Mouse (Mus musculus) neural tube, embryonic 14.5 days (tissue): ENCODE measurements around the gene Misp. TPM values are rescaled to one million over a fixed set of nuclear protein-coding genes. Genes with fewer than 3 reads are reported as not detected.

ENCODE experiments used
- ATAC-seq: fragments of 200-750 bp; cut with Nextera tagmentation; 2 replicates; pipeline ENCODE4 v1.8.0; 2017; ENCODE audit warnings: low read depth, mild to moderate bottlenecking, moderate TSS enrichment, moderate library complexity
- H3K27ac ChIP-seq: fragments of 300-500 bp; sonication (generic); 2 replicates; pipeline ENCODE4 v1.5.1; 2014; ENCODE audit warnings: low read depth, mild to moderate bottlenecking, control low read depth, low read length, moderate library complexity, mixed read lengths
- H3K27me3 ChIP-seq: fragments of 300-500 bp; sonication (generic); 2 replicates; pipeline ENCODE4 v1.6.1; 2014; ENCODE audit warnings: low read length; ENCODE audit not compliant: control insufficient read depth, insufficient read depth
- H3K36me3 ChIP-seq: fragments of 300-500 bp; sonication (generic); 2 replicates; pipeline ENCODE4 v1.6.1; 2014; ENCODE audit warnings: low read length, mixed read lengths; ENCODE audit not compliant: control insufficient read depth, insufficient read depth
- H3K4me1 ChIP-seq: fragments of 300-500 bp; sonication (generic); 2 replicates; pipeline ENCODE4 v1.6.1; 2014; ENCODE audit warnings: low read length; ENCODE audit not compliant: control insufficient read depth, insufficient read depth
- H3K4me2 ChIP-seq: fragments of 300-500 bp; sonication (generic); 2 replicates; pipeline ENCODE4 v1.6.1; 2014; ENCODE audit warnings: mild to moderate bottlenecking, low read depth, low read length, control low read depth
- H3K4me3 ChIP-seq: fragments of 300-500 bp; sonication (generic); 2 replicates; pipeline ENCODE4 v1.5.1; 2014; ENCODE audit warnings: low read depth, low read length, control low read depth, mixed read lengths
- H3K9ac ChIP-seq: fragments of 300-500 bp; sonication (generic); replicated peaks from 2 replicates; pipeline ENCODE4 v1.6.1; 2014; ENCODE audit warnings: low read depth, mild to moderate bottlenecking, control low read depth, low read length, mixed read lengths
- H3K9me3 ChIP-seq: fragments of 300-500 bp; sonication (generic); 2 replicates; pipeline ENCODE4 v1.6.1; 2016; ENCODE audit warnings: low read length; ENCODE audit not compliant: control insufficient read depth
- WGBS: fragments of 180-500 bp; shearing (Covaris S2); extraction: QIAGEN DNeasy Blood & Tissue Kit; methylation state at CpG from one replicate; pipeline ENCODE4 v1.1.7; 2014; 5-methylcytosine and 5-hydroxymethylcytosine counted together
- polyA plus RNA-seq: library from polyadenylated mRNA; unstranded; fragments of >200 nt; fragmentation: Nextera tagmentation; extraction: Ambion mirVana; gene quantifications from 2 replicates; pipeline ENCODE4 v1.2.1, GENCODE M21; 2014

Gene Misp
- polyA plus RNA-seq, 1 experiment from 2014 or later = 0.36 TPM

- no peak overlapping the region for H3K9ac ChIP-seq
- no peak overlapping the region for H3K27ac ChIP-seq
- H3K9me3 ChIP-seq = no peaks in the 10 kb centered on the region
- ATAC-seq = peak; percentile 50
- 0% methylated on average over 13 of the region's 13 CpGs for WGBS
- H3K4me1 ChIP-seq = peaks cover 3% of the 10 kb centered on the region; the same call in 1 of the 2 replicates
- peaks cover 8% of the 10 kb centered on the region for H3K27me3 ChIP-seq
- no peaks in the 10 kb centered on the region for H3K36me3 ChIP-seq
- peak overlapping the region; percentile 35 for H3K4me3 ChIP-seq
- H3K4me2 ChIP-seq = peak overlapping the region; percentile 64
Observed at GRCm38 (mm10) chr10:79780664-79781015, 40.1 kb upstream of the Misp start.

- Histone ChIP-seq H3K4me3 (no peak overlapping the region), H3K4me2 (peak overlapping the region; percentile 64), H3K27me3 (peaks cover 8% of the 10 kb centered on the region), H3K9ac (no peak overlapping the region), H3K27ac (no peak overlapping the region), H3K4me1 (peaks cover 3% of the 10 kb centered on the region; the same call in 1 of the 2 replicates), H3K9me3 (no peaks in the 10 kb centered on the region), H3K36me3 (no peaks in the 10 kb centered on the region)
- 28% methylated on average over 21 of the region's 21 CpGs for WGBS
- peak; percentile 3; the same call in 1 of the 2 replicates for ATAC-seq
Observed at GRCm38 (mm10) chr10:79781139-79781538, 39.6 kb upstream of the Misp start.

DNA sequence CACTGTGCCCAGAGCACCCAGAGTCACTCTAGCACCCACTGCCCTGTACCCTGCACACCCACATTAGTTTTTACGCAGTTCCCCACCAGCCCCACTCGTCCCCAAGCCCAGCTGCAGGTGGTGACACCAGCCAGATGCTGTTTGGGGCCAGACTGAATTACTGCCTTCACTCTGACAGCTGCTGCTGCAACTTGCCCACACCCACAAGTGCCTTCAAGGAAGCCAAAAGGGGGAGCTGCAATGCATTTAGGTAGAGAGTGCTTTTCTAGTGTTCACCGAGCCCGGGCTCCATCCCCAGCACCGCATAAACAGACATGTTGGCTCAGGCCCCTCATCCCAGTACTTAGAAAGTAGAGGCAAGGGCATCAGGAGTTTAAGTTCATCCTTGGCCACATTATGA lies 38.8 kb upstream of the Misp start:
- peaks cover 3% of the 10 kb centered on the region; the same call in 1 of the 2 replicates for H3K4me1 ChIP-seq
- H3K27ac ChIP-seq = no peak overlapping the region
- no peak for ATAC-seq
- no peaks in the 10 kb centered on the region for H3K36me3 ChIP-seq
- H3K9ac ChIP-seq = no peak overlapping the region
- peaks cover 6% of the 10 kb centered on the region for H3K27me3 ChIP-seq
- no peaks in the 10 kb centered on the region for H3K9me3 ChIP-seq
- no peak overlapping the region for H3K4me2 ChIP-seq
- WGBS = 53% methylated on average over 5 of the region's 5 CpGs
- H3K4me3 ChIP-seq = no peak overlapping the region

- no peaks in the 10 kb centered on the region for H3K36me3 ChIP-seq
- H3K9me3 ChIP-seq = no peaks in the 10 kb centered on the region
- H3K4me1 ChIP-seq = no peaks in the 10 kb centered on the region
- no peak overlapping the region for H3K4me3 ChIP-seq
- H3K4me2 ChIP-seq = no peak overlapping the region
- no peak overlapping the region for H3K9ac ChIP-seq
- no peak for ATAC-seq
- H3K27ac ChIP-seq = no peak overlapping the region
- H3K27me3 ChIP-seq = peaks cover 2% of the 10 kb centered on the region; the same call in 1 of the 2 replicates
- WGBS = 68% methylated on average over 7 of the region's 7 CpGs
Observed at GRCm38 (mm10) chr10:79783050-79783449, 37.7 kb upstream of the Misp start.

DNA sequence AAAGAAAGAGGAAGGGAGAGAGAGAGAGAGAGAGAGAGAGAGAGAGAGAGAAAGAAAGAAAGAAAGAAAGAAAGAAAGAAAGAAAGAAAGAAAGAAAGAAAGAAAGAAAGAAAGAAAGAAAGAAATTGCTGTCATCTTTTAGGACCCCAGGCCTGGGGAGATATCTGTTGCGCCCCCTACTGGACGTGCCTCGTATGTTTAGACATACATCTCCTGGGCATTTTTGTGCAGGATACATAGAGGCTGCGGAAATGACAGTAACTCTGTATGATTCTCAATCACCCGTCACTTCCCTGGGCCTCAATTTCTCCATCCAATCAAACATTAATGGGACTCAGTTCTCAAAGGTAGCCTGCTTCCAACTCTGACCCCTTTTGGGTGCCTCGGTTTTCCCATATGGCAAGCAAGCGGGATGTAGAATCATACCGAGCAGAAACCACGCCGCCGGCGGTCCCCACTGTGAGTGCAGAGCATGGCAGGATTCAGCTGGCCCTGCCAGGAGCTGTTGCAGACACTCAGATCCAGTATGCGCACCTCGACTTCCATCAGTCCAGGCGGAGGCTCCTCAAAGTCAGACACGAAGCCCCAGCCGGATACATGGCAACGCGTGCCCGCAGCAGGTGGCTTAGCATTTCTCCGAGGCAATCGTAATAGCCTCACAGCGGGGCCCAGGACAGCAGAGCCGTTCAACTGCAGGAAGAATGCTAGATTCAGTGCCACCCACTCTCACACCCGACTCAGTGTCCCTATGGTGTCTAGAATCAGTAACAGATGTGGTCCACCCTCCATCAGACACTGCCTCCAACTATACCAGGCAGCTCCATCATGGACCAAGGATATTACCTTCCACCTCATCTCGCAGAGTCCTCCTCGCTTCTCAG lies 36.6 kb upstream of the Misp start:
- WGBS = 30% methylated on average over 27 of the region's 27 CpGs
- H3K4me1 ChIP-seq = no peaks in the 10 kb centered on the region
- H3K9ac ChIP-seq = no peak overlapping the region
- peaks cover 2% of the 10 kb centered on the region; the same call in 1 of the 2 replicates for H3K27me3 ChIP-seq
- H3K4me3 ChIP-seq = no peak overlapping the region
- no peaks in the 10 kb centered on the region for H3K9me3 ChIP-seq
- H3K36me3 ChIP-seq = no peaks in the 10 kb centered on the region
- no peak for ATAC-seq
- H3K27ac ChIP-seq = no peak overlapping the region
- H3K4me2 ChIP-seq = no peak overlapping the region

- ATAC-seq = 0 out of 2 replicates have a peak, but pooled peaks have one; percentile 12
- 35% methylated on average over 7 of the region's 7 CpGs for WGBS
- Histone ChIP-seq H3K4me3 (no peak overlapping the region), H3K27ac (no peak overlapping the region), H3K36me3 (no peaks in the 10 kb centered on the region), H3K9me3 (no peaks in the 10 kb centered on the region), H3K4me2 (no peak overlapping the region), H3K9ac (no peak overlapping the region), H3K4me1 (no peaks in the 10 kb centered on the region), H3K27me3 (no peaks in the 10 kb centered on the region; the same call in 1 of the 2 replicates)
Observed at GRCm38 (mm10) chr10:79788386-79789158, 32.2 kb upstream of the Misp start.

GRCm38 (mm10) chr10:79789581-79789980 lies 31.2 kb upstream of the Misp start:
- Histone ChIP-seq H3K4me3 (no peak overlapping the region), H3K27me3 (no peaks in the 10 kb centered on the region; the same call in 1 of the 2 replicates), H3K36me3 (no peaks in the 10 kb centered on the region), H3K9me3 (no peaks in the 10 kb centered on the region), H3K27ac (no peak overlapping the region), H3K9ac (no peak overlapping the region), H3K4me2 (no peak overlapping the region), H3K4me1 (peaks cover 3% of the 10 kb centered on the region; the same call in 1 of the 2 replicates)
- 63% methylated on average over 2 of the region's 2 CpGs for WGBS
- ATAC-seq = no peak

DNA sequence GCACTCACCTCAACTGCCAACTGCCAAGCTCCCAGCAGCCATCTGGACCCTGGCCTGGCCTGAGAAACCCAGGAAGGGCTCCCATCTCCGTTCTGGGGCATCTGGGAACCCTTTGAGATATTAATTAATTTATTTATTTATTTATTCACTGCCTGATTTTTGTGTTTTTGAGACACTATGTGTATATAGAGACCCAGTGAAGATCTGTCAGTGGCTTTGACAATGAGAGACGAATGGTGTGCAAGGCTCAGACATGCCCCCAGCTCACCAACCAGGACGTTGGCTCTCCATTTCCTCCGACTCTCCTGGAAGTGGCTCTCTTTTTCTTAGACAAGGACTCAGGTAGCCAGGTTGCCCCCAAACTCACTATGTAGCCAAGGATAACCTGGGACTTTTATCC lies 29.9 kb upstream of the Misp start, which contains the start of gene Prss57:
Gene Prss57, minus strand, starts transcription at position 101 of the 400 bp plus-strand sequence.
- H3K36me3 ChIP-seq = no peaks in the 10 kb centered on the region
- H3K4me2 ChIP-seq = no peak within 1 kb of the TSS
- no peak within 1 kb of the TSS for H3K9ac ChIP-seq
- WGBS = 86% methylated on average over 4 of the region's 4 CpGs
- peaks cover 11% of the 10 kb centered on the region for H3K4me1 ChIP-seq
- ATAC-seq = no peak
- no peak within 1 kb of the TSS for H3K27ac ChIP-seq
- H3K9me3 ChIP-seq = no peaks in the 10 kb centered on the region
- H3K4me3 ChIP-seq = no peak within 1 kb of the TSS
- no peaks in the 10 kb centered on the region; the same call in 1 of the 2 replicates for H3K27me3 ChIP-seq
